Mouse (Mus musculus) bone marrow macrophage, adult 2 months (primary cell): Measurements from ENCODE around the gene Gvin1.
"Not testable (repeated sequence)": the region's sequence is repeated elsewhere in the genome, so short reads cannot be mapped to it uniquely, and the experiment has no call there.

Experiments used
- CTCF ChIP-seq: IDR thresholded peaks from 2 replicates; pipeline ENCODE4 v1.5.1; 2012; ENCODE audit warnings: low read depth, mild to moderate bottlenecking, low read length, moderate library complexity
- POLR2A ChIP-seq: IDR thresholded peaks from 2 replicates; pipeline ENCODE4 v1.6.1; 2012; ENCODE audit warnings: mild to moderate bottlenecking, low read depth, low read length, borderline replicate concordance

GRCm38 (mm10) chr7:106141128-106141895 is 73.8 kb downstream of the Gvin1 start:
- not testable (repeated sequence) for TF ChIP-seq CTCF, POLR2A
